23 mouse cellular contexts compared by ENCODE assay signal in the genomic region with DNA sequence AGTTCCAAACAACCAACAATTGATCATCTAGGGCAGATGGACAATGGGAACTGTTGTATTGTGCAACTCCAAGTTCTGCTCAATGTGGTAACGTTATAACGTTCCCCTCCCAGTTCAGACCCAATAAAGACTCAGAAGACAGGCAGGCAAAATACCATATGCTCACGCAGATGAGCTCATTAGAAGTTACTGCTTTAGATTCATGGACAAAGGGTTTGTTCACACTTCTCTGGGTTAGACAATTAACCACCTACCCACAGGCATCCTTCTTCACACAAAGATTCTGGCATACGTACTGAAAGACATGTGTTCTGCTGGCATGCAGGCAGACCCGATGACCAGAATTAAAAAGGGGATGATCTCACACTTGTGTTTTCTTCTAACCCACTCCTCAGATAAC.
DNase-seq lines count a peak whose midpoint lies in the region; ATAC-seq lines count a peak whose summit lies in the region.
"Had no signal": no experiment of that assay in that cellular context is flagged by ENCODE, and none has a peak within 500 bp of the region (broad histone marks: within the 10 kb centered on the region; RNA-seq: fewer than 3 reads in every experiment).

No protein-coding gene starts in this region.

- H3K4me1 ChIP-seq in forebrain, embryonic 14.5 days (ENCODE audit: control insufficient read depth, insufficient read depth, low read length): no peaks in the 10 kb centered on the region
- H3K4me1 ChIP-seq in forebrain, embryonic 12.5 days: no peaks in the 10 kb centered on the region
- H3K4me1 ChIP-seq in forebrain, embryonic 16.5 days (replicated peaks; ENCODE audit: control insufficient read depth, insufficient read depth, low read length): no peaks in the 10 kb centered on the region
- no peaks in the 10 kb centered on the region for H3K4me1 ChIP-seq in forebrain, embryonic 10.5 days
- H3K4me1 ChIP-seq: embryonic facial prominence, embryonic 13.5 days had no signal

- no peak overlapping the region for H3K4me3 ChIP-seq in forebrain, embryonic 14.5 days (ENCODE audit: low read depth, low read length)
- H3K4me3 ChIP-seq in forebrain, embryonic 12.5 days (replicated peaks): no peak overlapping the region
- no peak overlapping the region for H3K4me3 ChIP-seq in forebrain, embryonic 16.5 days (replicated peaks; ENCODE audit: low read length)
- no peak overlapping the region for H3K4me3 ChIP-seq in forebrain, embryonic 10.5 days
- H3K4me3 ChIP-seq: embryonic facial prominence, embryonic 13.5 days; embryonic facial prominence, embryonic 15.5 days; erythroblast, embryonic 14.5 days; gastrocnemius, adult 2 months had no signal

- peak; percentile 59 for DNase-seq in forebrain, embryonic 14.5 days (ENCODE audit: low spot score)
- DNase-seq in forebrain, embryonic 10.5 days (ENCODE audit: extremely low spot score, low spot score): no peak
- peak; percentile 87 for DNase-seq in Muller cell, postnatal 12 days (ENCODE audit: inconsistent ontology term)
- DNase-seq in brain, adult 2 months (ENCODE audit: low read depth, low spot score): peak; percentile 12
- no peak for DNase-seq in cerebellum, adult 9-11 months
- no peak for DNase-seq in ovary, postnatal 10 days (ENCODE audit: low spot score)
- DNase-seq: adrenal gland, adult 8-10 months; adrenal gland, postnatal 14 days; adrenal gland, postnatal 36 days; cerebellum, adult 11-12 months; cerebellum, adult 2 months; cerebellum, adult 9-10 months; cerebellum, postnatal 14 days; cerebellum, postnatal 36 days; embryo, embryonic 11 days; gastrocnemius, adult 2 months had no signal

- no peak overlapping the region for H3K9ac ChIP-seq in forebrain, embryonic 14.5 days (ENCODE audit: low read length)
- H3K9ac ChIP-seq in forebrain, embryonic 12.5 days: no peak overlapping the region
- no peak overlapping the region for H3K9ac ChIP-seq in forebrain, embryonic 16.5 days (replicated peaks; ENCODE audit: low read depth, low read length)
- H3K9ac ChIP-seq: embryonic facial prominence, embryonic 13.5 days; embryonic facial prominence, embryonic 15.5 days had no signal

- no peaks in the 10 kb centered on the region for H3K9me3 ChIP-seq in forebrain, embryonic 14.5 days (replicated peaks; ENCODE audit: control insufficient read depth, low read length)
- H3K9me3 ChIP-seq in forebrain, embryonic 12.5 days: no peaks in the 10 kb centered on the region
- H3K9me3 ChIP-seq in forebrain, embryonic 16.5 days (ENCODE audit: control insufficient read depth, low read length): no peaks in the 10 kb centered on the region
- no peaks in the 10 kb centered on the region for H3K9me3 ChIP-seq in forebrain, embryonic 10.5 days
- H3K9me3 ChIP-seq: embryonic facial prominence, embryonic 13.5 days; embryonic facial prominence, embryonic 15.5 days had no signal

- H3K27me3 ChIP-seq in forebrain, embryonic 14.5 days (replicated peaks; ENCODE audit: control insufficient read depth, insufficient read depth, low read length): no peaks in the 10 kb centered on the region
- H3K27me3 ChIP-seq in forebrain, embryonic 12.5 days: no peaks in the 10 kb centered on the region
- no peaks in the 10 kb centered on the region for H3K27me3 ChIP-seq in forebrain, embryonic 16.5 days (replicated peaks; ENCODE audit: control insufficient read depth, insufficient read depth, low read length)
- no peaks in the 10 kb centered on the region for H3K27me3 ChIP-seq in forebrain, embryonic 10.5 days (ENCODE audit: poor library complexity, severe bottlenecking)
- H3K27me3 ChIP-seq: embryonic facial prominence, embryonic 13.5 days; embryonic facial prominence, embryonic 15.5 days; Patski had no signal

- no peak overlapping the region for H3K27ac ChIP-seq in forebrain, embryonic 14.5 days (ENCODE audit: low read depth, low read length)
- H3K27ac ChIP-seq in forebrain, embryonic 12.5 days: no peak overlapping the region
- H3K27ac ChIP-seq in forebrain, embryonic 16.5 days (ENCODE audit: low read length): no peak overlapping the region
- H3K27ac ChIP-seq in forebrain, embryonic 10.5 days: no peak overlapping the region
- H3K27ac ChIP-seq: embryonic facial prominence, embryonic 13.5 days; embryonic facial prominence, embryonic 15.5 days; gastrocnemius, adult 2 months had no signal

- H3K36me3 ChIP-seq in forebrain, embryonic 14.5 days (ENCODE audit: control insufficient read depth, insufficient read depth, low read length): no peaks in the 10 kb centered on the region
- H3K36me3 ChIP-seq in forebrain, embryonic 12.5 days (replicated peaks): no peaks in the 10 kb centered on the region
- H3K36me3 ChIP-seq in forebrain, embryonic 16.5 days (ENCODE audit: control insufficient read depth, insufficient read depth): no peaks in the 10 kb centered on the region
- no peaks in the 10 kb centered on the region for H3K36me3 ChIP-seq in forebrain, embryonic 10.5 days (replicated peaks)
- H3K36me3 ChIP-seq: embryonic facial prominence, embryonic 13.5 days; embryonic facial prominence, embryonic 15.5 days had no signal

- peak; percentile 60 for ATAC-seq in forebrain, embryonic 14.5 days
- no peak for ATAC-seq in forebrain, embryonic 12.5 days (ENCODE audit: low FRiP score)
- ATAC-seq in forebrain, embryonic 16.5 days: peak; percentile 50; the same call in 1 of the 2 replicates
- ATAC-seq: activated CD4-positive, CD25-positive, alpha-beta regulatory T cell, adult 4 months; Patski had no signal

- WGBS in forebrain, embryonic 14.5 days: 28% methylated on average over 5 of the region's 5 CpGs
- 60% methylated on average over 5 of the region's 5 CpGs for WGBS in forebrain, embryonic 12.5 days
- 36% methylated on average over 5 of the region's 5 CpGs for WGBS in forebrain, embryonic 16.5 days
- WGBS in forebrain, embryonic 10.5 days: 84% methylated on average over 5 of the region's 5 CpGs

- H3K4me2 ChIP-seq in forebrain, embryonic 14.5 days (ENCODE audit: low read length): no peak overlapping the region
- H3K4me2 ChIP-seq in forebrain, embryonic 12.5 days: no peak overlapping the region
- H3K4me2 ChIP-seq in forebrain, embryonic 16.5 days (ENCODE audit: low read length): no peak overlapping the region
- H3K4me2 ChIP-seq: embryonic facial prominence, embryonic 13.5 days; embryonic facial prominence, embryonic 15.5 days had no signal

Comparison
In these comparisons a context has a peak if more than half of its experiments do, and no peak if none do; other contexts are left out.
1. DNase-seq: peak in forebrain, embryonic 14.5 days (single experiment), Muller cell, postnatal 12 days (single experiment) and brain, adult 2 months (single experiment); none in forebrain, embryonic 10.5 days (single experiment), cerebellum, adult 9-11 months (single experiment) and ovary, postnatal 10 days (single experiment).